Mouse (Mus musculus): ENCODE measurements around the gene Mcrip2.
"Not testable (repeated sequence)": the region's sequence is repeated elsewhere in the genome, so short reads cannot be mapped to it uniquely, and the experiment has no call there.

The Mcrip2 gene

DNA sequence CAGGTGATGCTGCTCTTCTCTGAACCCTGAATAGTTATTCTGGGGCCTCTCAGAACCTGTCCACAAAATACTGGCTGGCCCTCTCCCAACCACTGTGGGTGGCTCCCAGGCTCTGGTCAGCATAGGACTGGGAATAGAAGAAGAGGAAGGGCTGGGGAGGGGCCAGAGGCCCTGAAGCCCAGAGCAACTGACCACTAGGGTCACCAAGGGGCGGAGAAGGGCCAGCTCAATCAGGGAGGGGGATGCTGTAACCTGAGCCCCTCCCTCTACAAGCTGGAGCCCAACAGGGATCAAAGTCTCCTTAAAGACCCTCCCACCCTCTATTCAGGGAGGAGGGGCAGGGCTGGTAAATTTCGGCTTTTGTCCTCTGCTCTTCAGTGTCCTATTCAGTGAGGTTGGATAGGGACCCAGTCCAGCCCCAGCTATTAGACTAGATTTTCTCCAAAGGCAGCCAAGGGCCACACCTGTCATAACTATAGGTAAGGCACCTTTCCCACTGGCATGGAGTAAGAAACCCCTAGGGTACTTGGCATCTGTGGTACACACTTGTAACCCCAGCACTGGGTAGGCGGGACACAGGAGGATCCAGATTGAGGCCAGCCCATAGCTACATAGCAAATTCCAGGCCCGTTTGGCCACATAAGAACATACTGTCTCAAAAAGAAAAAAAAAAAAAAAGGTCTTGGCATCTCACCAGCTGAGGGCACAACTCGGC is 11.8 kb upstream of the Mcrip2 start, which contains the start of gene Wfikkn1:
Gene Wfikkn1, minus strand, starts transcription at position 663 of the 715 bp plus-strand sequence.
- peak; percentile 65 for DNase-seq

GRCm38 (mm10) chr17:25879750-25880149 is 11.2 kb upstream of the Mcrip2 start:
- DNase-seq: no peak

- peak; percentile 58 for DNase-seq
Observed at GRCm38 (mm10) chr17:25879261-25879660, 10.7 kb upstream of the Mcrip2 start.

- DNase-seq: no peak
Observed at GRCm38 (mm10) chr17:25878611-25879180, 10.1 kb upstream of the Mcrip2 start.

- DNase-seq: no peak
Observed at GRCm38 (mm10) chr17:25877741-25878610, 9.4 kb upstream of the Mcrip2 start.

DNA sequence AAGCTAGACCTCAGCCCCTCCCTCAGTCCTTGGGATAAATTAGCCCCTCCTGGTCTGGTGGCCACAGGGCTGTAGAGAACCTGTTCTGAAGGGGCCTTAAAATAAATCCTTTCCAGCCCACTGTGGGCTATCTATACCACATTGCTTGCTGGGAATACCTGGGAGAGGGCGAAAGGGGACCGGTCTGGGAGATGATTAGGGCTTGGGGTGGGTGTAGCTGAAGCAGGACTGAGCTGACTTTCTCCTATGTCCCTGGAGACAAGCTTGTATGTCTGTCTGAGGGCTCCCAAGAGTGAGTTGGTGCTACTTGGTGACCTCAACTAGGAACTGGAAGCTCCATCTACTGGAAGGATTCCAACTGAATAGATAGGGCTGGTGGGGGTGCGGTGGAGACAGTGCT is 8.5 kb upstream of the Mcrip2 start:
- no peak for DNase-seq

- no peak for DNase-seq
Observed at GRCm38 (mm10) chr17:25876347-25876915, 7.9 kb upstream of the Mcrip2 start.

DNA sequence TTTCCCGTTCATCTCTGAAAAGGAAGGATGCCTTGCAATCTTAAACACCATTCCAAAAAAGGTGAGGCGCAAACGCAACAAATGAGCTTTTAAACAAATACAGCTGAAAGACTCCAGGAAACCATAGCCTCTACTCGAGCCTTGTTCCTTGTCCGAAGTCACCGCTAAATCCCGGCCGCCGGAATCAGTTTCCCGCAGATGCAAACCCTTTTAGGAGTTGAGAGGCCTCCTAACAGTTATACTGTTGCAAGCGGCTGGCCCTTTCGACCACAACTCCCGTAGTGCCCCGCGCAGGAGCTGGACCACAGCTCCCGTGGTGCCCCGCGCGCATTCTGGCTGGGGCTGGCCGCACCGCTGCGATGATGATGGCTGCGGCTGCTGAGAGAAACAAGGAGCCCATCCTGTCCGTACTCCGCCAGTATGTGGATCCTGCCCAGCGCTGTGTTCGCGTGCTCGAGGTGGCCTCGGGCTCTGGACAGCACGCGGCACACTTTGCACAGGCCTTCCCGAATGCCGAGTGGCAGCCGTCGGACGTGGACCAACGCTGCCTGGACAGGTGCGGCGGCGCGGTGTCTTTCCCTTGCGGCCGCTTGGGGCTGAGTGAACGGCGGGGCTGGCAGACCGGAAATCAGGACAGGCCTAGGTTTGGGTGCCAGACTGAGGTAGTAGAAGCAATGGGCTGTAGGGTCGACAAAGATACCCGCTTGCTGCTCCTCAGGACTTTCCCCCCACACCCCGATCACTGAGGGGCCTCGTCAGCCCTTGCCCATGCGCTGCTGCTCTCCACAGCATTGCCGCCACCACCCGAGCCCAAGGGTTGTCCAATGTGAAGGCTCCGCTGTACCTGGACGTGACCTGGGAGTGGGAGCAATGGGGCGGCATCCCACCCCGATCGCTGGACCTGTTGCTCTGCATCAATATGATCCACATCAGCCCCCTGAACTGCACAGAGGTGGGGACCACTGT is 6.9 kb upstream of the Mcrip2 start:
- peak; percentile 95 for DNase-seq

DNA sequence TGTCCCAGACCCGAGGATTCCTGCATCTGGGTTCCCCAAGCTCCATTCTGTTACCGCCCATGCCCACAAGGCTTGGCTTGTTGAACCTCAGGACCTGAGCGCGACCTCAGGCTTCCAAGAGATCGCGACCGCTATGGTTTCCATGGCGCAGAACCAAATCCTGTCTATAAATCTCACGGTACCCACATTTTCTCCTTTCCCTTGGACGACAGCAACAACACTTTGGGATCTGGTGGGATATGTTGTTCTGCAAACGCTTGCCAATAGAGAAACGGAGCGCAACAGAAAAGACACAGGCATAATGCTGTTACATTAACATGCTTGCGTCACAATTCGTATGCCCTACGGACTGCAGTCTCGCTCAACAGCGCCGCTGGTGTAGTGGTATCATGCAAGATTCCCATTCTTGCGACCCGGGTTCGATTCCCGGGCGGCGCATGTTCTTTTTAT is 6.2 kb upstream of the Mcrip2 start, which contains the start of gene Mettl26:
Gene Mettl26, plus strand, starts transcription at position 354 of the 450 bp plus-strand sequence.
- peak; percentile 89 for DNase-seq

GRCm38 (mm10) chr17:25874148-25874720 is 5.7 kb upstream of the Mcrip2 start:
- DNase-seq: no peak

GRCm38 (mm10) chr17:25873405-25874147 is 5.0 kb upstream of the Mcrip2 start:
- DNase-seq: no peak

DNA sequence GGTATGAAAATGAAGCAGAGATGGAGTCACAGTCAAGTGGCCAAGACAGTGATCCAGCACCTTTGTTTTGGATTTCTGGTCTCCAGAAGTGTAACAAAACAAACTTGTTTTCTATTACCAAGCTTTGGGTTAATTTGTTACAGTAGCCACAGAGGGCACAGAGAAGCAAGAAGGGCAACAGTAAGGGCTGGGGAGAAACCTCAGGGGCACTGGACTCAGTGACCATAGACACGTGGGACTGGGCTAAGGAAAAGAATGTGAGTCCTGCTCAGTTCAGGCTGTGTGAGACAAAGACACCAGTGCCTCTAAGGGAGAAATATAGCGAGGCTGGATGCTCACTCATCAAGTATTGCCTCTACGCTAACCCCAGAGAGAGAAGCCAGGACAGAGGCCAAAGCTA is 4.1 kb upstream of the Mcrip2 start:
- DNase-seq: no peak

DNA sequence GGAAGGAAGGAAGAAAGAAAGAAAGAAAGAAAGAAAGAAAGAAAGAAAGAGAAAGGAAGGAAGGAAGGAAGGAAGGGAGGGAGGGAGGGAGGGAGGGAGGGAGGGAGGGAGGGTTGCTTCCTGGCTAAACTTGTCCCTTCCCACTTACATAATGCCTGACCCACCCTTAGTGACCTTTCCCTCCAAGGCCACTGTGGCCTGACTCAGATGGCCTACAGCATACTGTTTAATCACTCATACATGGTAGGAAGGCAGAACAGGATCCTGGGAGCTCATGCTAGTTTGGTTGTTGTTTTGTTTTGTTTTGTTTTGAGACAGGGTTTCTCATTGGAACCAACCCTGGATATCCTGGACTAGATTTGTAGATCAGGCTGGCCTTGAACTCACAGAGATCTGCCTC is 3.0 kb upstream of the Mcrip2 start:
- DNase-seq: not testable (repeated sequence)

- no peak for DNase-seq
Observed at GRCm38 (mm10) chr17:25869954-25870353, 1.4 kb upstream of the Mcrip2 start.

GRCm38 (mm10) chr17:25869498-25869897 is 934 bp upstream of the Mcrip2 start:
- DNase-seq: no peak

DNA sequence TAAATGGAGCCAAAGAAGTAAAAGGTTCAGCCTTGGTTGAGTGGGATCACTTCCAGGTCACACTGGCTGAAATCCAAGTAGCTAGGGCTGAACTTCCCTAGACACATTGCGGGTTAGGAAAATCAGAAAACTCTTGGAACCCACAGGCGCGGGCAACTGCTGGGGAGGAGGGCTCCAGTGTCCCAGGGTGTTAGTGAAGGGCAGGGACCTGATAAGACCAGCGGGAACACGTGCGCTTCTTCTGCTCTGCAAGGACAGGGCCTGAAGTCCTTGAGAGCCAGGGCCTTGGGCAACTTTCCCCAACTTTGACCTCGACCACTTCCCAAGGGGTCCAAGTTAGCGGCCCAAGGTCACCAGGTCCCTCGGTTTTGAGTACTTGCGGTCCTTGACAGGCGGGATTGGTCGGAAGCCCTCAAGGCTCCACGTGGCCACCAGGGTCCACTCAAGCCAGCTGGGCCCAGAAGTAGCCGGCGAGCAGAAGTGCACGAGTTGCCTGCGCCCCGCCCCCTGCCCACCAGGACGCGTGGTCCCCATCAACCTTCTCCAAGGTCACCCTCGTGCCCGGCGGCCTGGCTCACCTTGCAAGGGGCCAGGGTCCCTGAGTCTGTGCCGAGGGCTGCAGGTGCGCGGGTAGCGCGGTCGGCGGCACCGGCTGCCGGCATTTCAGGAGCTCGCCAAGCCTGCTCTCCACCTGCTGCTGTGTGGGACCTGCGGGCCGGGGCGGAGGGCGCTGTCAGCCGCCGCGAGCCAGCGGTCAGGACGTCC is 546 bp downstream of the Mcrip2 start:
- DNase-seq: peak; percentile 59

GRCm38 (mm10) chr17:25867509-25867835 is 1.1 kb downstream of the Mcrip2 start:
- DNase-seq: no peak

DNA sequence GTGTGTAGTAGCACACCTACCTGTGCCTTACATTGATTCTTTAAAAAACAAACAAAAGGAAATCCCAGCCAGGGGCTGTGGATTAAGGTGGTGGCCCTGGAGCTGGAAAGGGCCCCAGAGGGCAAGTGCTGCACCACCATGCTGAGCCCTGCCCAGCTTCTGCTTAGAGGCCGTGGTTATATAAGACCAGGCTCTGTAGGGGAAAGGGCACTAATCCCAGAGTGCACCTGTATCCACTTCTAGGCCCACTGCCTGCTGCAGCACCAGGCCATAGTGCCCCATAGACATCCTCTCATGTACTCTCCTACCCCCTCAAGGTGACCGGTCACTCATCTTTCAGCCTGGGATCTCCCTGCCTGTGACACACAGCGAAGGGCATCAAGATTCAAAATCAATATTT is 2.4 kb downstream of the Mcrip2 start:
- DNase-seq: no peak

DNA sequence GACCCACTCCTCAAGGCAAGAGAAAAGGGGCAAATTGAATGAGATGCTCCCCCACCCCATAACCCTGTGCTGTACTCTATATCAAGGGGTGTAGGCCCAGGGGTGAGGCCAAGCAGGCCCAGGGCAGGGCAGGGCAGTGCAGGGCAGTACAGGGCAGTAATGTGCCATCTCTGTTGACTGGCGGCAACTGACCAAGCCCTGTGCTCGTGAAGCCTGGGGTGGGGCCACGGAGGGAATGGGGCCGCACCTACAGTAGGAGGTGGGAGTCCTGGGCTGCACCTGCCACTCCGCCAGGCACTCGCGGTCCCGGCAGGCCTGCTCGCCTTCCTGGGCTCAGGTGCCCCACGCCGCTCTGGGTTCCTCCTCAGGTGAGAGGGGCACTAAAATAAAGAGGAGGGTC is 3.3 kb downstream of the Mcrip2 start:
- no peak for DNase-seq

DNA sequence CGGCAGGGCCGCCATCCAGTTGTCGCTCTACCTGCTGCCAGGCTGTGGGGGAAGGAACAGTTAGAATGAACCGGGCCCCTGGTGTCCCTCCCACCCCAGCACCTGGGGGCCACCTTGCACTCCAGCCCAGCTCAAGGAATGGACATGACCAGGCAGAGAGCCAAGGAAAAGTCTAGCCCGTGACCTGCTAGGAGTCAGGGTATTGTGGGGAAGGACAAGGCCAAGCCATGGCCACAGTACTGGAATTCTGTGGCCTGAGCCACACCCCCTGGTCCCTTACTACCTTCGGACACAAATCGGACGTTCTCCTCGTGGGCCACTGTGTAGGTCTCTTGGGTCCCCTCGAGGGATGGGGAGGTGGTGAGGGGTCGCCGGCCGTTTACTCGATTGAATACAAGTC is 4.3 kb downstream of the Mcrip2 start:
- DNase-seq: no peak
